Mouse (Mus musculus) gastrocnemius, adult 8-10 months (tissue): ENCODE measurements around the gene Olfr1325. TPM values are rescaled to one million over a fixed set of nuclear protein-coding genes. Genes with fewer than 3 reads are reported as not detected.
"Not testable (repeated sequence)": the region's sequence is repeated elsewhere in the genome, so short reads cannot be mapped to it uniquely, and the experiment has no call there.

Experiments used
- DNase-seq, 2 experiments: peaks; one replicate each; pipeline ENCODE4 v3.0.0; 2022; ENCODE audit warnings: low spot score in 2 of 2
- total RNA-seq, 4 experiments: library from RNA; stranded (reverse); gene quantifications; 2 replicates each; pipeline ENCODE4 v1.2.4; 2022

Gene Olfr1325
- not detected for total RNA-seq

GRCm38 (mm10) chrX:74592379-74592778 is at the start of gene Olfr1325:
TSS of gene Olfr1325 (plus strand) at chrX:74592679.
- no peak for DNase-seq

- DNase-seq, result no peak
These were observed 17.7 kb upstream of the Olfr1325 start, which contains the start of gene Olfr1326-ps1 for GRCm38 (mm10) chrX:74574788-74575187. TSS of gene Olfr1326-ps1 (minus strand) at chrX:74574888.

DNA sequence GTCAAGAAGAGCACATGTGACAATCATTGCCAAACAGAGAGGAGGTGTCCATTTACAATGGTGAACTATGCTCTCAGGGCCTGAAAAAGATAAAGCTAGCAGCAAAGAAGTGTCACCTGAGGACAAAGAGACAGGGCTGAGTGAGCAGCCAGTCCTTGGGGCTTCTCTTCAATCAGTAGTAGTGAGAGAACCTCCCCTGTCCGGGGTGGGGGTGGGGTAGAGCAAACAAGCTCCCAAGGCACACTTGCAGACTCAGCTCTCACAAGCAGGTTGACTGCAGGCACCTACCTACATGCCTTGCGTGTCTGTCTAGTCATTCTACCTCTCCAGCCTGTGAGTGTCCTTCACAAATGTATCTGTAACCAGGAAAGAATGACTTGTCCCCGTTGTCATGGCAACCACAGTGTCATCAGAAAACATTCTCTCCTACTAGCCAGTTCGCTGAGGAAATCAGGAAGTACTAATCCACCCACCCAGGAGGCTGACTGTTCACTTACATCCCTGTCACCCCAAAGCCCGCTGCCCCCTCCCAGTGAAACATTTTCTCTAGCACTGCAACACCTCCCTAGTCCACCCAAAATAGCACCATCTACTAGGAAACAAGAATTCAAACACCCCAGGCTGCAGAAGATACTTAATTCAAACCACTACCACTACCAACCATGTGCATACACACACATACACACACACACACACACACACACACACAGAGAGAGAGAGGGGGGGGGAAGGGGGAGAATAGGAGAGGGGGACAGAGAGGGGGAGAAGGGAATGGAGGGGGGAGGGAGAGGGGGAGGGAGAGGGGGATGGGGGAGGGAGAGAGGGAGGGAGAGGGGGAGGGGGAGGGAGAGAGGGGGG is 53.2 kb downstream of the Olfr1325 start, which contains the start of gene Gm5640:
Gene Gm5640 (minus strand): TSS at position 170 of the 858 bp plus-strand sequence.
- DNase-seq, result not testable (repeated sequence)

DNA sequence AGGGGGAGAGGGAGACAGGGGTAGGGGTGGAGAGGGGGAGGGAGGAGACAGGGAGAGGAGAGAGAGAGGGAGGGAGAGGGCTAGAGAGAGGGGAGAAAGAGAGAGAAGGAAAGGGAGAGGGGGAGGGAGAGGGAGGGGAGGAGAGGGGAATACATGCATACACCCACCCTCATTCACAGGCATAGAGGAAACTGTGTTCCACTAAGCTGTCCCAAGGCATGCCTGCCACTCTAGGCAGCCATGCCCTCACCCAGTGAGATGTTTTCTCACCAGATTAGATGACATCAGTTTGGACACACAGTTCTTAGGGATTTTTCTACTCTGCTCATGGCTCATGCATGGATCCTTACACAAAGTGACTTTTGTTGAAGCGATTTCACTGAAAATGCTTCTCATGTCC is 53.9 kb downstream of the Olfr1325 start:
- DNase-seq, result not testable (repeated sequence)

Other genes with a start within 250 kb of the Olfr1325 start
- gene Lage3, start 239.1 kb upstream of the Olfr1325 start, total RNA-seq, result 10 to 100 TPM; 36.1 to 50.3 (median 43.0) TPM
- gene Ubl4a, start 219.5 kb upstream of the Olfr1325 start, total RNA-seq, result 10 to 100 TPM; 56.6 to 63.1 (median 60.5) TPM
- 1 to 10 TPM; 1.9 to 2.7 (median 2.4) TPM for gene Slc10a3, start 219.3 kb upstream of the Olfr1325 start, total RNA-seq
- gene Fam3a, start 199.4 kb upstream of the Olfr1325 start, total RNA-seq, result 10 to 100 TPM; 12.8 to 15.3 (median 14.2) TPM
- 10 to 100 TPM; 21.6 to 31.2 (median 25.5) TPM for gene Ikbkg, start 199.4 kb upstream of the Olfr1325 start, total RNA-seq
- gene G6pdx, start 163.5 kb upstream of the Olfr1325 start, total RNA-seq, result 1 to 10 TPM; 2.0 to 4.2 (median 3.4) TPM
- gene Gm6880, start 111.3 kb upstream of the Olfr1325 start, total RNA-seq, result not detected
- gene Olfr1326-ps1, start 17.8 kb upstream of the Olfr1325 start, total RNA-seq, result not detected
- gene Gm5640, start 53.0 kb downstream of the Olfr1325 start, total RNA-seq, result not detected
- not detected for gene Gm6890, start 148.2 kb downstream of the Olfr1325 start, total RNA-seq
- not detected for gene Gm5936, start 244.5 kb downstream of the Olfr1325 start, total RNA-seq